Mouse (Mus musculus) hindbrain, embryonic 10.5 days (tissue): ENCODE measurements around the gene Arhgap11a. TPM values are rescaled to one million over a fixed set of nuclear protein-coding genes. Genes with fewer than 3 reads are reported as not detected.
A peak's percentile ranks its signal among the peaks of the same experiment; 100 is the strongest.

Source experiments
- DNase-seq: peaks from one replicate; pipeline ENCODE4 v3.0.0-alpha.2; 2017; ENCODE audit warnings: low spot score
- H3K27ac ChIP-seq: fragments of 300-500 bp; sonication (generic); 2 replicates; pipeline ENCODE4 v1.5.1; 2016; ENCODE audit warnings: mild to moderate bottlenecking, moderate library complexity
- H3K27me3 ChIP-seq: fragments of 300-500 bp; sonication (generic); 2 replicates; pipeline ENCODE4 v1.6.1; 2016; ENCODE audit warnings: mild to moderate bottlenecking; ENCODE audit not compliant: poor library complexity, insufficient read depth, severe bottlenecking
- H3K36me3 ChIP-seq: fragments of 300-500 bp; sonication (generic); 2 replicates; pipeline ENCODE4 v1.6.1; 2016; ENCODE audit warnings: mild to moderate bottlenecking, moderate library complexity
- H3K4me1 ChIP-seq: fragments of 300-500 bp; sonication (generic); replicated peaks from 2 replicates; pipeline ENCODE4 v1.6.1; 2016; ENCODE audit warnings: mild to moderate bottlenecking
- H3K4me3 ChIP-seq: fragments of 300-500 bp; sonication (generic); 2 replicates; pipeline ENCODE4 v1.5.1; 2016; ENCODE audit warnings: mild to moderate bottlenecking, moderate library complexity
- H3K9me3 ChIP-seq: fragments of 300-500 bp; sonication (generic); 2 replicates; pipeline ENCODE4 v1.6.1; 2016; ENCODE audit warnings: mild to moderate bottlenecking, moderate library complexity
- WGBS: fragments of 180-500 bp; shearing (Covaris S2); methylation state at CpG from one replicate; pipeline ENCODE4 v1.1.7; 2016; 5-methylcytosine and 5-hydroxymethylcytosine counted together
- polyA plus RNA-seq: library from polyadenylated mRNA; unstranded; fragments of >200 nt; fragmentation: Nextera tagmentation; extraction: Ambion mirVana; gene quantifications from 2 replicates; pipeline ENCODE4 v1.2.1, GENCODE M21; 2016

Arhgap11a gene
- polyA plus RNA-seq, 1 experiment from 2014 or later = 31.6 TPM

DNA sequence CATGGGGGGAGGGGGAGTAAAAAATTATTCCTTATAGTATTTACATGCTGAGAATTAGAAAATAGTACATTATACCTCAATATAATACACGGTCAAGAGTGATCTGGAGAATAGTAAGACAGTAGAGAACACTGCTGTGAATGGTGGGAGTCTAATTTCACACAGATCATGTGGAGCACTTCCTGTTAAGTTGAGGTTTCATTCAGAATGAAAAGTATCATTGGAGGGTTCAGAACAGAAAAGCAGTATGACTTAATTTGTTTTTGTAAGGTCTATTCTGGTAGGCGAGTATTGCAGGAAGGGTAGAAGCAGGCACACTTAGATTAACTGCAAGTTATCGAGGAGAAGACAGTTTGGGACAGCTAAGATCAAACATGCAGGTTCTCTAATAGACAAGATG lies 13.2 kb downstream of the Arhgap11a start:
- no peak overlapping the region for H3K4me3 ChIP-seq
- no peaks in the 10 kb centered on the region for H3K4me1 ChIP-seq
- H3K9me3 ChIP-seq = no peaks in the 10 kb centered on the region
- peaks cover 92% of the 10 kb centered on the region for H3K36me3 ChIP-seq
- no peak for DNase-seq
- WGBS = 90% methylated on average over 3 of the region's 3 CpGs
- no peaks in the 10 kb centered on the region for H3K27me3 ChIP-seq
- no peak overlapping the region for H3K27ac ChIP-seq

DNA sequence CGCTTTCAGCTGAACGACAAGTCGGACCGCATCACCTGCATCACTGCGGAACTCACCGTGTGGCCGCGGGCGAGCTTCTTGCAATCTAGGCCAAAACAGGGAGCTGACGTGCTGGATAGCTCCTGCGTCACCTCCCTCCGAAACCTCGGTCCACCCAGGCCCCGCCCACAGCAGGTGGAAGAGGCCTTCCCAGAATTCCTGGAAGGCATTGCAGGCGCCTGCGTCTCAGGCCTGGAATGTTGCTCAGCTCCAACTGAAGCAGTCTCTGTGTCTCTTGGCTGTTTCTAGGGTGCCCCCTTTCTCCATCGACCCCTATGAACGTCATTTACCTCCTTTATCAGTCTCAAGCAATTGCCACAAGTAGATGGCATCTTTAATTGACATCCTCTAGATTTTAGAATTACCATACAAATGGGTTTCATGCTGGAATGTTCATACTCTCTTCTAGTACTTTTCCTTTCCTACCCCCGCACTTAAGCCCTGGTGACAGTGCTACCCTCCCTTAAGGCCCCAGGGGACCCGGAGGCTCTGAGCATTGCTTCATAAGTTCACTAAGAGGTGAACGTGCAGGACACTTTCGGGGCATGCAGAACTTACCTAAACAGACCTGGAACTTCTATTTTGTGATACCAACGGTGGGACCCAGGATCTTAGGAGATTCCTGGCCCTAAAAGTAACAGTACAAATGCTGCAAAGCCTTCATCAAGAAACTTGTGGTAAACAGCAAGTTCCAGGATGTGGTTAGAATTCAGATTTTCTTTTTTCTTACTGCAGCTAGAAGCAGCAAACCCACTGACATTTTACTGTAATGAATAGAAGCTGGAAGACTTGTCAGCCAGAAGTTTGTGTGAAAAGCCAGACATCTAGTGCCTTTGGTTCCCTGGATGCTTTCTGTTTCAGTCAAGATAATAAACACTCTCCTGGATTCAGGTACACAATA lies 19.2 kb downstream of the Arhgap11a start, which contains the start of gene Scg5:
TSS of gene Scg5 (minus strand) at position 179 of the 940 bp plus-strand sequence.
- DNase-seq = peak; percentile 88

DNA sequence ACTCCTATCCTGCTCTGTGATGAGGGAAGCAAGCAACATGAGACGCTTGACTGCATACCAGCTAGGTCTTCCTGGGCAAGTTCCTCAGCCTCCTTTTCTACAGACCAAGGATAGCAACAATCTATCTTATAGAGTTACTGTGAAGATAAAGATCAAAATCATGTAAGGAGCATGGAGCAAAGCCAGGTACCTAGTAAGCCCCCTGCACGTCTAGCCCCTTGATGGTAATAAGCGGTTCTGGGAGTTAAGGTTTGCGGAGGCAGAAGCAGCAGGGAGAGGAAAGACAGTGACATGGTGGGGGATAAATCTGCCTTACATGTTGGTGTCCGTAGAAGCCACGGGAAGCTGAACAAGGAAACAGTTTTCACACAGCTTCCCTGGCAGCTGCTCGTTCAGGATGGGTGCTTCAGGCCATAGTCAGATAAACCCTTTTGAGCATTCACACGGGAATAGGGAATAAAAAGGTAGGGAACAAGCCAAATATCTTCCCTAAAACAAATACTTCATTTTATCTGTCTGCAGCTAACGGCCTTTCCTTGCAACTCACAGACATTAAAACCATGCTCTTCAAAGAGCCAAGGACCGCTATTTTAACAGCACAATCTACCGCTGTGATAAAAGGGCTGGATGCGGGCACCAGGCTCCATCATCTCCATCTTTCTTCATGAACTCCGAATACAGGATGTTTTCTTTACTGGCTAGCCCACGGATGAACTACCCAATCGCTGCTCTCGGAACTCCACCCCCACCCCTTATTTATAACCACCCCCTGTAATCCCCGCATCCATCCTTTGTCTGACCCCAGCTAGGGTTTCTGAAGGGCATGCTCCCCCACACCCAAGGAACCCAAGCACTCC lies 20.1 kb downstream of the Arhgap11a start:
- 15% methylated on average over 17 of the region's 17 CpGs for WGBS
- no peaks in the 10 kb centered on the region for H3K27me3 ChIP-seq
- DNase-seq = peak; percentile 14
- H3K9me3 ChIP-seq = no peaks in the 10 kb centered on the region
- peaks cover 36% of the 10 kb centered on the region for H3K4me1 ChIP-seq
- H3K4me3 ChIP-seq = peak overlapping the region; percentile 56
- H3K36me3 ChIP-seq = peaks cover 24% of the 10 kb centered on the region
- H3K27ac ChIP-seq = peak overlapping the region; percentile 90

More for the DNA sequence above, 19.2 kb downstream of the Arhgap11a start, which contains the start of gene Scg5:
- WGBS = 10% methylated on average over 23 of the region's 23 CpGs
- Histone ChIP-seq H3K36me3 (peaks cover 33% of the 10 kb centered on the region), H3K4me3 (peak within 1 kb of the TSS; percentile 56), H3K9me3 (no peaks in the 10 kb centered on the region), H3K27ac (peak within 1 kb of the TSS; percentile 90), H3K4me1 (peaks cover 36% of the 10 kb centered on the region), H3K27me3 (no peaks in the 10 kb centered on the region)

DNA sequence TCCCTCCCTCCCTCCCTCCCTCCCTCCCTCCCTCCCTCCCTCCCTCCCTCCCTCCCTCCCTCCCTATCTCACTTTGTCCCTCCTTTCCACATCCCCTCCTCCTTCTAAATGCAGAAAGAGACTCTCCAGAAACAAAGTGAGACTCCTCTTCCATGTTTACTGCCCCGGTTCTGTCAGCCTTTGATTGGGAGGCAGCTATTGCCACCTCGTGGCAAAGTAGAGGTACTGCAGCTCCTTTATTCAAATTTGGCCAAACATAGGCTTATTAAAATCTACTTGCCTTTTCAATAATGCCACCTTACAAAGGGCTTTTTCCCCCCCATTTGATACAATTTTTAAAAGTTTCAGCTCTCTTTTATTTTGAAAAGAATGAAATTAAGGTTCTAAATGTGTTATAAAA lies 24.6 kb downstream of the Arhgap11a start:
- peaks cover 25% of the 10 kb centered on the region for H3K36me3 ChIP-seq
- no peak overlapping the region for H3K4me3 ChIP-seq
- H3K27ac ChIP-seq = no peak overlapping the region
- H3K9me3 ChIP-seq = no peaks in the 10 kb centered on the region
- peaks cover 29% of the 10 kb centered on the region for H3K4me1 ChIP-seq
- DNase-seq = peak; percentile 18
- WGBS = 0% methylated on average over 2 of the region's 2 CpGs
- H3K27me3 ChIP-seq = no peaks in the 10 kb centered on the region

DNA sequence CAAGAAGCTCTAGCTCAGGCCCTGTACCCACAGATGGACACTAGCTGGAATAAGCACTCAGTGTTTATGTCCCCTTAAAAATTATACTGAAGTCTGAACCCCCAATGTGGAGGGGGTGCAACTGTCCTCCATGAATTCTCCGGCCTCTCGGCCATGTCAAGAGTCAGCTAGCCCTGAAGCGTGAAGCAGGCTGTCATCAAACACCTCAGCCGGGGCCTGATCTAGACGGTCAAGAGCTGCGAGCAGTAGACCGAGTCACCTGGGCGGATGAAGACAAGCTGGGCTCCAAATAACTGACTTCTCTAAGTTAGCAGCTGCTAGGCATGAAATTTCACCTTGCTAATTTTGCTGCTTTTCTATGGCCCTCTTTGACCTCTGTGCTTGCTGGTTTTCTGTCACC lies 26.1 kb downstream of the Arhgap11a start:
- H3K27ac ChIP-seq = no peak overlapping the region
- peaks cover 25% of the 10 kb centered on the region for H3K4me1 ChIP-seq
- H3K36me3 ChIP-seq = peaks cover 40% of the 10 kb centered on the region
- no peaks in the 10 kb centered on the region for H3K27me3 ChIP-seq
- WGBS = 93% methylated on average over 8 of the region's 8 CpGs
- no peaks in the 10 kb centered on the region for H3K9me3 ChIP-seq
- H3K4me3 ChIP-seq = no peak overlapping the region
- no peak for DNase-seq

DNA sequence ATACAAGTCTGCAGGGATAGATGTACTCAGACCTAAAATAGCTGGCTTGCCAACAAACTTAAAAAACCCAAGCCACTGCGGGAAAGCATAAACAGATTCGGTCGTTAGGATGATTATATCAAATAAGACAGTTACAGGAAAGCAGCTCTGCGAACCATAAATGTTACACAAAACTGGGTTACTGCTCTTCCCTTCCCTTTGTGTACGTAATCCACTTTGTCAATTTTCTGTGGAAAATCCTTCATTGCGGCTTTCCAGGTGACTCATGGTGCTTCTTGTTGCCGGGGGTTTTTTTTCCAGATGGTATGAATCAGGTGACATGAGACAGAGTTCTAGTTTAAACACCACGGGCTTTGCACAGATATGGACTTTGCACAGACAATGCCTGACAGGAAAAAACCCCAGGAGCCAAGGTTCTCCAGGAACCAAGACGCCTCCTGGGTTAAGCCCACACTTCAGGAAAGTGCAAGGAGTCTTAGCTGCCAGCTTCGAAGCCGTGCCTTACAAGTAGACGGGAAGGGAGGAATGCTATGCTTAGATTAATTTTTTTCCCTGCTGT lies 27.2 kb downstream of the Arhgap11a start:
- no peaks in the 10 kb centered on the region for H3K27me3 ChIP-seq
- peaks cover 14% of the 10 kb centered on the region for H3K4me1 ChIP-seq
- H3K27ac ChIP-seq = no peak overlapping the region
- 87% methylated on average over 12 of the region's 12 CpGs for WGBS
- H3K4me3 ChIP-seq = no peak overlapping the region
- H3K9me3 ChIP-seq = 0 out of 2 replicates have a peak, but pooled peaks cover 2% of the 10 kb centered on the region
- peaks cover 47% of the 10 kb centered on the region for H3K36me3 ChIP-seq
- no peak for DNase-seq

DNA sequence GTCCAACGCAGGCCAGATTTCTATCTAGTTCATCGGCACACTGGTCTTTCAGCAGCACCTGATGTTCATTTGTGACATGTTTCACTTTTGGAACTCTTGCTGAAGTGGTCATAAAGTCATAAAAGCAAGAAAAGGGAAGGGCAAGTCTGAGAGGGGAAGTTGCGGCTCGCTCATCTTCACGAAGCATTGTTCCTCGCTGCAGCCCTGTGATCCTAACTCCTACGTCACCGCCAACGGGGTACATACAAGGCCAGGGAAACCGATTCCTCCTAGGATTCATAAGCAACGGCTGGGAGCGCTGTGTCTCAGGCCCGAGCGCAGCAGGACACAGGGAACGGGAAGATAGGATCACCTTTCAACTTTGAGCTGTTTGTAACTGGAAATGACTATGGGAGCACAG lies 28.3 kb downstream of the Arhgap11a start:
- DNase-seq = no peak

DNA sequence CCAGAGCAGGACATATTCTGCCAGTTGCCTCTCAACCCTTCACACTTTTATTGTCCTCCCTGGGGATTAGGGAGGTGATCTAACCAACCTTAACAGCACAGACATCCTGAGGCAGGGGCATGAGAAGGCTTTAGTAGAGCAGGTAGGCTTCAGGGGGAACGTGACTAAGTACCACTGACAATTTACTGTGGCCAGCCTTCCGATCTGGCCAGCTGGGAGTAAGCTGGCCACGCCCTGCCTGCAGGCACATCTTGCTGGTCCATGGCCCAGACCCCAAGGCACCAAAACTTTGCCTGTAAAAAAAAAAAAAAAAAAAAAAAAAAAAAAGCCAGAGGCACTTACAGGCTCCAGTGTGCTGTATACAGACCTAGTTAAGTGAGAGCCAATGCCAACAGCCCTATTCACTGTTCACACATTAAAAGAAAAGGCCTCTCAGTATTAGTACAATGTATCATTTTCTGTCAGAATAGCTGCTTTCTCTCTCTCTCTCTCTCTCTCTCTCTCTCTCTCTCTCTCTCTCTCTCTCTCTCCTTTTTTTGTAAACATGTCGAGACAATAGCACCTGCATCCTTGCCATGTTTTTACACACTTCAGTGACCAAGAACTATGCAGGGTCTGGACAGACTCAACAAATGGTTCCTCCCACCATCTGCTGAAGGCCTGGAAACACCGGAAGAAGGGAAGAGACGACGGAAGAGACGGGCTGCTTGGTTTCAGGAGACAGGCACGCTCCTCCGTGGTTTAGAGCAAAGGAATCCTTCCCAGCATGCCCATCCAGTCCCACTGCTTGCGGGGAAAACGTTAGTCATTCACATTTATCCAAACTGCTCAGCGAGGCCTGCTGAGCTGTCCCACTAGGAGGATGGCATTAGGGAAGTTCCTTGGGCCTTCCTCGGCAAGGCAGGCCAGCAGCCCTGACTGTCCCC lies 30.5 kb downstream of the Arhgap11a start:
- Histone ChIP-seq H3K4me1 (peaks cover 9% of the 10 kb centered on the region; the same call in 1 of the 2 replicates), H3K27me3 (no peaks in the 10 kb centered on the region), H3K9me3 (0 out of 2 replicates have a peak, but pooled peaks cover 2% of the 10 kb centered on the region), H3K4me3 (no peak overlapping the region), H3K36me3 (peaks cover 47% of the 10 kb centered on the region), H3K27ac (peak overlapping the region; percentile 50; the same call in 1 of the 2 replicates)
- DNase-seq = no peak
- WGBS = 73% methylated on average over 14 of the region's 14 CpGs

More for the DNA sequence above, 28.3 kb downstream of the Arhgap11a start:
- Histone ChIP-seq H3K4me3 (no peak overlapping the region), H3K36me3 (peaks cover 47% of the 10 kb centered on the region), H3K4me1 (peaks cover 9% of the 10 kb centered on the region; the same call in 1 of the 2 replicates), H3K27me3 (no peaks in the 10 kb centered on the region), H3K27ac (no peak overlapping the region), H3K9me3 (0 out of 2 replicates have a peak, but pooled peaks cover 2% of the 10 kb centered on the region)
- WGBS = 94% methylated on average over 15 of the region's 15 CpGs

DNA sequence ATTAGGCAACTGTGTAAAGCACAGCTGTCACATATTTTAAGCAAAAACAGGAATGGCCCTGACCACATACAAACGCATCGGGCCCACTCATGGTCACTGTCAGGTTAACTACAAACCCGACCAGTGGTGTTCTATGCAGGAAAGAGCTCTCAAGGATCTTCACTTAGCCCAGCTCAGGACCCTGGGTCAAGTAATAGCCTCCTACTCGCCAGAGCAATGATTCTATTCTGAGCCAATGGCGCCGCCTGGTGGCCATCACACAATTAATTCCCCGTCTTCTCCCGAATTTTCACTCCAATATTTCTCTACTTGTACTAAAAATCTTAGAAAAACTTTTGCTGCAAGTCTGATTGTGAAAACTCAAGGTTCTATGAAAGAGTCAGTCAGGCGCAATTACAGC lies 40.8 kb downstream of the Arhgap11a start:
- Histone ChIP-seq H3K36me3 (no peaks in the 10 kb centered on the region), H3K4me1 (no peaks in the 10 kb centered on the region), H3K4me3 (no peak overlapping the region), H3K27ac (no peak overlapping the region), H3K9me3 (no peaks in the 10 kb centered on the region), H3K27me3 (no peaks in the 10 kb centered on the region)
- WGBS = 26% methylated on average over 9 of the region's 9 CpGs
- DNase-seq = peak; percentile 68

DNA sequence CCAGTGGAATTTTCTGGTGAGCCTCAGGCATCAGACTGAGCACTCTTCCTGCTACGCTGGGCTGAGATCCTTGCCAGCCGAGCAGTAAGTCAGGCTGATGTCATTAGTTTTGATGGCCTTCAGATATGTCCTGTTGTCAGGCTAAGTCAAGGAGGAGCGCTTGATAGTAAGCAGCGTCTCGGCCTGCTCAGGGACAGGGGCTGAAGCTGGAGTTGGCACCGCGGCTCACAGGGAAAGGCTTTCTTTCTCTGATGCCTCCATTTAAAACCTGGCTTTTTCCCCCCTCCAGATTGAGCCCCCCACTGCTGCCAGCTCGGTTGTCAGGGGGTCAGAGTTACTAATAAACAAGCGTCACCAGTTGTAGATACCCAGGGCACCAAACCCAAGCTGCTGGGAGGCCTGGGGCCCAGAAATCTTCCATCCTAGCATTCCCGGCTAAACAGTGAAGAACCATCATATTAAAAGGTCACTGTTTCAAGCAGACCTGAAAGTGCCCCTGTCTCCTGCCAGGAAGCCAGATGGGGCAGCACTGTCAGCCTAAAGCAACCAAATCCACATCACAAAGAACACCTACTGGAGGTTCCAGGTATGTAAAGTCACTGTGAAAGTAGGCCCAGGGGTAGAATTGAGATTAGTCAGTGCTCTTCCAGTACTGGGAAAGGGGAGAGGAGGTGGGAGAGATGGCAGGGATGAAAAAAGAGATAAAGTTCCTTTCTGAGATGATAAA lies 41.4 kb downstream of the Arhgap11a start:
- Histone ChIP-seq H3K4me1 (no peaks in the 10 kb centered on the region), H3K27ac (no peak overlapping the region), H3K9me3 (no peaks in the 10 kb centered on the region), H3K4me3 (no peak overlapping the region), H3K36me3 (no peaks in the 10 kb centered on the region), H3K27me3 (no peaks in the 10 kb centered on the region)
- 55% methylated on average over 10 of the region's 10 CpGs for WGBS
- no peak for DNase-seq

DNA sequence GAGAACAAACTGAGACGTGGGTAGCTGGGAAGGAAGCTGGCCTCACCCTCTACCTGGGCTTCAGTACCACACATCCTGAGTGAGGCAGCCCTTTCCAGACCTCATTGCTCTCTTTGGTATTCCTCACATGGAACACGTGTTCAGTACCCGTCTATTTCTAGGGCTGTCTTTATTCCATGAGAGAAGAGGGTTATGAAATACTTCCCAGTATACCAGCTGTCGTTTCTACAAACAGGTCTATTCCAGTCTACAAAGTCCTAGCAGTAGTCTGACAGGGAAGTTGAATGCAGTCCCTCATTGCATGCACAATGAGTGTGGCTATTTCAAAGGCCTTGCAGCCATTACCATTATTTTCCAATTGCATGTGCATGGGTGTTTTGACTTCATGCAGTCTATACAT lies 42.7 kb downstream of the Arhgap11a start:
- 84% methylated on average over 4 of the region's 4 CpGs for WGBS
- H3K4me1 ChIP-seq = no peaks in the 10 kb centered on the region
- H3K27me3 ChIP-seq = no peaks in the 10 kb centered on the region
- H3K27ac ChIP-seq = no peak overlapping the region
- H3K9me3 ChIP-seq = no peaks in the 10 kb centered on the region
- no peak overlapping the region for H3K4me3 ChIP-seq
- no peaks in the 10 kb centered on the region for H3K36me3 ChIP-seq
- no peak for DNase-seq
